Mouse (Mus musculus): Measurements from ENCODE around the gene Olah. TPM values are rescaled to one million over a fixed set of nuclear protein-coding genes. Genes with fewer than 3 reads are reported as not detected.
A peak's percentile ranks its signal among the peaks of the same experiment; 100 is the strongest.
"Not testable (repeated sequence)": the region's sequence is repeated elsewhere in the genome, so short reads cannot be mapped to it uniquely, and the experiment has no call there.

Olah gene
- total RNA-seq (2022), result not detected

GRCm38 (mm10) chr2:3397110-3397509 is at the start of gene Olah:
Gene Olah, minus strand, starts transcription at chr2:3397210.
- not testable (repeated sequence) for DNase-seq (ENCODE audit: low spot score in 2 of 2)

- no peak for DNase-seq (ENCODE audit: low spot score in 2 of 2)
Measured at GRCm38 (mm10) chr2:3445984-3446383, 49.0 kb upstream of the Olah start.

- DNase-seq (ENCODE audit: low spot score in 2 of 2), result no peak
Measured at GRCm38 (mm10) chr2:3444206-3444605, 47.2 kb upstream of the Olah start.

- no peak for DNase-seq (ENCODE audit: low spot score in 2 of 2)
Measured at GRCm38 (mm10) chr2:3437956-3438355, 40.9 kb upstream of the Olah start.

- DNase-seq (ENCODE audit: low spot score in 2 of 2), result no peak
Measured at GRCm38 (mm10) chr2:3435369-3436061, 38.5 kb upstream of the Olah start.

- DNase-seq (ENCODE audit: low spot score in 2 of 2), result no peak
Measured at GRCm38 (mm10) chr2:3430956-3431355, 33.9 kb upstream of the Olah start.

- DNase-seq (ENCODE audit: low spot score in 2 of 2), result no peak
Measured at GRCm38 (mm10) chr2:3424579-3424910, 27.5 kb upstream of the Olah start.

GRCm38 (mm10) chr2:3423841-3424578 is 27.0 kb upstream of the Olah start, which contains the start of gene Dclre1c:
Gene Dclre1c, plus strand, starts transcription at chr2:3424131.
- peak; percentile 79 to 80 for DNase-seq (ENCODE audit: low spot score in 2 of 2)

GRCm38 (mm10) chr2:3422548-3422947 is 25.5 kb upstream of the Olah start, which contains the start of gene Meig1:
Gene Meig1, minus strand, starts transcription at chr2:3422648.
- DNase-seq (ENCODE audit: low spot score in 2 of 2), result no peak

GRCm38 (mm10) chr2:3420157-3420556 is 23.1 kb upstream of the Olah start:
- DNase-seq (ENCODE audit: low spot score in 2 of 2), result no peak

GRCm38 (mm10) chr2:3418883-3419431 is 21.9 kb upstream of the Olah start:
- DNase-seq (ENCODE audit: low spot score in 2 of 2), result peak; percentile 93 to 94

GRCm38 (mm10) chr2:3415676-3416075 is 18.7 kb upstream of the Olah start:
- no peak for DNase-seq (ENCODE audit: low spot score in 2 of 2)

- DNase-seq (ENCODE audit: low spot score in 2 of 2), result peak; percentile 20 to 26
Measured at GRCm38 (mm10) chr2:3414241-3414640, 17.2 kb upstream of the Olah start.

GRCm38 (mm10) chr2:3407756-3408155 is 10.7 kb upstream of the Olah start:
- DNase-seq (ENCODE audit: low spot score in 2 of 2), result no peak

- DNase-seq (ENCODE audit: low spot score in 2 of 2), result no peak
Measured at GRCm38 (mm10) chr2:3405981-3406380, 9.0 kb upstream of the Olah start.

- DNase-seq (ENCODE audit: low spot score in 2 of 2), result no peak
Measured at GRCm38 (mm10) chr2:3391945-3392344, 5.1 kb downstream of the Olah start.

GRCm38 (mm10) chr2:3387105-3387860 is 9.7 kb downstream of the Olah start:
- no peak for DNase-seq (ENCODE audit: low spot score in 2 of 2)

GRCm38 (mm10) chr2:3365127-3365526 is 31.9 kb downstream of the Olah start:
- DNase-seq (ENCODE audit: low spot score in 2 of 2), result no peak

- DNase-seq (ENCODE audit: low spot score in 2 of 2), result no peak
Measured at GRCm38 (mm10) chr2:3361067-3361466, 35.9 kb downstream of the Olah start.

- no peak for DNase-seq (ENCODE audit: low spot score in 2 of 2)
Measured at GRCm38 (mm10) chr2:3357887-3358286, 39.1 kb downstream of the Olah start.

- DNase-seq (ENCODE audit: low spot score in 2 of 2), result no peak
Measured at GRCm38 (mm10) chr2:3356311-3356710, 40.7 kb downstream of the Olah start.

- DNase-seq (ENCODE audit: low spot score in 2 of 2), result no peak
Measured at GRCm38 (mm10) chr2:3355793-3356192, 41.2 kb downstream of the Olah start.

Measured in gastrocnemius, adult 8-10 months (tissue).